Mouse (Mus musculus) embryo, embryonic 11.5 days (tissue): Measurements from ENCODE around the gene 4933425L06Rik.

Experiments used
- DNase-seq: peaks from one replicate; pipeline ENCODE4 v3.0.0-alpha.2; 2012; ENCODE audit warnings: low read depth, low spot score

Gene 4933425L06Rik

GRCm38 (mm10) chr13:105081862-105082261 lies at the start of gene 4933425L06Rik:
TSS of gene 4933425L06Rik (plus strand) at chr13:105082122.
- DNase-seq: no peak

DNA sequence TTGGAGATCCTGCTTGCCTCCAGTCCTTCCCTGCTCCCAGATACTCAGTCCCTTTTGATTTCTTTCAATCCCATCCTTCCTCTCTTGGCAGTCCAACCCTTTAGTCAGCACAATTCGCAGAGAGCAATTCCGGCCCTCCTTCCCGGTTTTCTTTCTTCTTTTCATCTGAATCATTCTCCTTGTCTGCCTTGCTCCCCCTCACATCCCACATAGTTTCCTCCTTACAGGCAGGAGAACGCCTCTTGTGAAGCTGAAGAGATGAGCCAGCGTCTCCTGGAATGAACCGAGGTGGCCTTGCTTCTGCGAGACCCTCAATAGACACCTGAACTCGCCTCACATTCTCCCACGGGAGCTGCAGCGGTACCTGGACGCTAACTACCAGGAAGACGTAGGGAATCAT lies 44.1 kb upstream of the 4933425L06Rik start:
- no peak for DNase-seq

DNA sequence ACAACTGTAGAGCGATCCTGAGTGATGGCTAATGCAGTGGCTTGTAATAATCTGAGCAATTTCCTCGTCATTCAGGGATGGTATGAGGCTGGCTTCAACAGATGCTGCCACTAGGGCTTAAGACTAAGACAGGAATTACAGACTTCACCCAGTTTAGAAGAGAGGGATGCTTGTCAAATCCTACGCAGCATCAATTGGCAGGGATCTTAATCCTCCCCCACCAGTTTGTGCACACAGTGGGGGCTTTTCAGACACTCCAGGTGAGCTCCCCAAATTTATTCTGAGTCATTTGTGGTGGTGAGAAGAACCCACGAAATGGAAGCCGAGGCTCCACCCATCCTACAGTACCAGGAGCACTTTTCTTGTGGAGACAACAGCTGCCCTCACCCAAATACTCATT lies 43.6 kb upstream of the 4933425L06Rik start:
- DNase-seq: no peak

GRCm38 (mm10) chr13:105043882-105044281 lies 38.0 kb upstream of the 4933425L06Rik start:
- no peak for DNase-seq

DNA sequence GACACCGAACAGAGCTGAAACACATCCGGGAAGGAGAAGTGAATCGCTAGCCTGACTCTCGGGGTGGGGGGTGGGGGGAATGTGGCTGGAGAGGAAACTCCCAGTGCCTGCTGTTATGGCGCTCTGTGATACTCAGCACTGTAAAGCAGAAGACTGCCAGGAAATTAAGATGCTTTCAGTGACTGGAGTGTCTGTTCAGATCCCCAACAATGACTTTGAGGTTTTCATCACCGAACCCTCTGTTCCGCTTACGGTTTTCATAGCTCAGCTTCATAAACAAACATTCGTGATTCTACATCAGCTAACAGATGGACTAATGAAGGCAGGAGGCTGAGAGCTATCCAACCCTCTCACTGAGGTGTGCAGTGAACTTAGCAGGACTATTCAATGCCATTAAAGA lies 34.5 kb upstream of the 4933425L06Rik start:
- no peak for DNase-seq

DNA sequence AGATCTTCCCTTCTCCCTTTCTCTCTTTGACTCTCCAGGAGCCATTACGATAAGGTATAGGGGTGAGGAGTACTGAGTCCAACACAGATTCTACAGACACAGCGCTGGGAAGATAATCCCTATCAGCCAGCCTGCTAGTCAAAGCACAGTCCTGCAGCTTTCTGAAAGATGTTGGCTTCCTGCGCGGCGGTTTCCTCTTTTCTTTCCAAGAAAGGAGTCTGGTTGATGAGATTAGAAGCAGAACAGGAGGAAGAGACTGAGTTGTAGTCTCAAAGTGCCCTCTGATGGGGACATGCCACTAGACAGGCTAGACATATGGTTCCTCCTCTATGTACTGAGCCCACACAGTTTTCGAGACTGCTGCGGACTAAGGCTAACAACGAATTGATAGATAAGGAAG lies 33.3 kb upstream of the 4933425L06Rik start:
- no peak for DNase-seq

GRCm38 (mm10) chr13:105051432-105051831 lies 30.5 kb upstream of the 4933425L06Rik start:
- DNase-seq: no peak

- DNase-seq: no peak
Measured at GRCm38 (mm10) chr13:105053618-105054017, 28.3 kb upstream of the 4933425L06Rik start.

- DNase-seq: peak; percentile 56
Measured at GRCm38 (mm10) chr13:105054181-105054940, 27.6 kb upstream of the 4933425L06Rik start, which contains the start of gene Rgs7bp. TSS of gene Rgs7bp (minus strand) at chr13:105054930.

GRCm38 (mm10) chr13:105054941-105055309 lies 27.0 kb upstream of the 4933425L06Rik start:
- no peak for DNase-seq

DNA sequence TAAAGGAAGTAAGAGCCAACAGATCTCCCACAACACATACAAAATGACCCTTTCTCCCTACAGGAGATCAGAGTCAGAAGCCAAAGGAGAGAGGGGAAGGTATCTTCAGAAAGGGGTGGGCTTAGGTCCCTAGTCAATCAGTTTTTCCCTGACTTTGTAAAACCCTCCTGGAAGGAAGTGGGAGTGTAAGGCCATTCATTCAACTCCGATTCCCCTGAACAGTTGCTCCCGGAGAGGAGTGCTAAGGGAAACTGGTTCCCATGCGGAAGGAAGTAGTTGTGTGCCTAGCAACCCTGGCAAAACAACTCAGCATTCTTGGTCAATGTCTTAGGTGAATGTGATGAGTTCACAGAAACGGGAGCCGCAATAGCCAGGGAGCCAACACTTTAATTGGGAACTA lies 26.5 kb upstream of the 4933425L06Rik start:
- DNase-seq: no peak

DNA sequence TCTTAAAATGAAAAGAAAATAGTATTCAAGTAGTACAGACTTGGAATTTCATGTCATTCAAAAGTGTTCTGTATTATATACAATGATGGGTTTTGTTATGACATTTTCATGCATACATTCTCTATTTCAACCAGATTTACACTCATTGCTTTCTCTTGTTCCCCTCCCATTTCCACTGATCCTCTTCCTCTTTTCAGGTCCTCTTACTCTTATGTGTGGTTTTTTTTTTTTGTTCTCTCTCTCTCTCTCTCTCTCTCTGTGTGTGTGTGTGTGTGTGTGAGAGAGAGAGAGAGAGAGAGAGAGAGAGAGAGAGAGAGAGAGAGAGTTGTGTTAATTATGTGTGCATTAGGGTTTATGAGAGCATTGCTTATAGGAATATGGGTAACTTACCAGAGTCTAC lies 15.8 kb upstream of the 4933425L06Rik start:
- DNase-seq: no peak

- DNase-seq: no peak
Measured at GRCm38 (mm10) chr13:105066890-105067845, 14.8 kb upstream of the 4933425L06Rik start.

DNA sequence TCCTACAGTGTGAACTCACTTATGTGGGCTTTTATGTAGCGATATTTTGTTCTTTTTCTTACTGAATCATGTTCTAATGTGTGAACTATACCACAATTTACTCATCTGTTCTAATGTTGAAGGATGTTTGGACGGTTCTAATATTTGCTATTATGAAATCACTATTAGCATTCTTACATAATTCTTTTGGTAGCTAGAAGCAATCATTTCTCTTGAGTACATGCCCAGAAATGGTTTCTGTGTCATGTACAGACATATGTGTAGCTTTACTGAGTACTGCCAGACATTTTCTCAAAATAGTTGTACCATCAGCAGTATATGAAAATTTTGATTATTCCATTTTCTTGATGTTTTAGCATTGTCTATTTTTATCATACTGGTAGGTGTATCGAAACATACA lies 7.4 kb downstream of the 4933425L06Rik start:
- no peak for DNase-seq

DNA sequence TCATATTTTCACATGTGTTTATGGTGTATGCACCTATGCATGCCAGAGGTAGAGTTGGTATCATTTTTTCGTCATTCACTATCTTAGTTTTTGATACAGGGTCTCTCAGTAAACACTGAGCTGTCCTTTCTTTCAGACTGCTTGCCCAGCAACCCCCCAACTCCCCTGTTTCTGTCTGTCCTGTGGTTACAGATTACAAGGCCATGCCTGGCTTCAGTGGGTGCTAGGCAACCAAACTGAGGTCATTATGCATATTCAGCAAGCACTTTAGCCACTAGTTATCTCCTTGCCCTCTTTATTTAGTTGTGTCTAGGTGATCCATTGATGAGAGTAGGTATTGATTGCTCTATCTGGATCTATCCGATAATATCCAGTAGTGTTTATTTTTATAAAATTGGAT lies 14.4 kb downstream of the 4933425L06Rik start:
- no peak for DNase-seq

DNA sequence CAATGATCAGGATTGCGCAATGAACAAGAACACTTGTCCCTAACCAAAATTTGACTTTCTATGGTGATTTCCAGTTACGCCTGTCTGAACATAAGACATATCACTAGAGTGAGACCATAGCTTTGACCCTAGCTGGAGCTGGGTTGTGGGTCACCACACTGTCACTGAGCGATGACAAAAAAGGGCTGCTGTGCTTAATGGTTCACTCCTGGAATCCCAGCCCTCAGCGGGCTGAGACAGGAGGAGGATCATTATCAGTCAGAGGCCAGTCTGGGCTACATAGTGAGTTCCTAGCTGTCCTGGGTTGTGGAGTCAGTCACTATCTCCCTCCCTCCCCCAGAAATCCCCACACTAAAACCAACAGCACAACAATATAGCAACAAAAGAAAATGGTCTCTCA lies 18.8 kb downstream of the 4933425L06Rik start:
- no peak for DNase-seq

GRCm38 (mm10) chr13:105104385-105104784 lies 22.5 kb downstream of the 4933425L06Rik start:
- DNase-seq: no peak

- no peak for DNase-seq
Measured at GRCm38 (mm10) chr13:105111599-105111998, 29.7 kb downstream of the 4933425L06Rik start.

DNA sequence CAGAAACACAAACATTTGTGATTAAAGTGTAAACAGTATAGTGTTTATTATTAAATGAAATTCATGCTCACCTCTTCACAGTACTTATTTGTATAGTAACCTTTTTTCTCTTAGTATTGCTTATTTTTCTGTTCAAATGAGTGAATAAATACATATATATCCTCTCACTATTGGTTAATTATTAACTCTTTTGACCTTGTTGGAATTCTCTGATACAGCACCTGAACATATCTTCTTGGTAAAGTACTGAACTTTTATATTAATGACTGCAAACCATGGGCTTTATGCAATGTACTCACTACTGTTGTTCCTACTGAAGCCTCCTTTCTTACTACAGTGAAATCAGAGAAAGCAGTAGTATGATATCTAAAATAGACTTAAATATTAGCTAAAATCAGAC lies 39.7 kb downstream of the 4933425L06Rik start:
- no peak for DNase-seq

- DNase-seq: no peak
Measured at GRCm38 (mm10) chr13:105122092-105122491, 40.2 kb downstream of the 4933425L06Rik start.

- DNase-seq: no peak
Measured at GRCm38 (mm10) chr13:105130080-105130479, 48.2 kb downstream of the 4933425L06Rik start.

- no peak for DNase-seq
Measured at GRCm38 (mm10) chr13:105132370-105132769, 50.4 kb downstream of the 4933425L06Rik start.

- DNase-seq: no peak
Measured at GRCm38 (mm10) chr13:105132776-105133175, 50.9 kb downstream of the 4933425L06Rik start.
